Mouse (Mus musculus): ENCODE measurements around the gene Marc2. TPM values are rescaled to one million over a fixed set of nuclear protein-coding genes. Genes with fewer than 3 reads are reported as not detected.
A peak's percentile ranks its signal among the peaks of the same experiment; 100 is the strongest.

Marc2 gene
- polyA plus RNA-seq, 1 experiment from 2014 or later = 555 TPM

DNA sequence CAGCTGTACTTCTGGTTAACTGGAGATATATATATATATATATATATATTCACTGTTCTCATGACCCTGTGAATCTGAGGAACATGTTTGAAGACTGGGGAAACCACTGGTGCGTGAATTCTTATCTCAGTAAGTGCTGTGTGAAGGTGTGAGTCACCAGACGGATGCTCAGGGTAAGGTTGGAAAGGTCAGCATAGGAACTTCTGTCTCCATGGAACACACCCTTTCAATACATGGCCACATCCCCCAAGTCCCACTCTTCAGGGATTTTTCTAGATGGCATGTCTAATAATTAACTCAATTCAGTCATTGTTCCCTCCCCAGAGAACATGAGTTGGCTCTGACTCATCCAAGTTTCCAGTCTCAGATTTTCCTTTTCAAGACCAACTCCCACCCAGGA is 15.3 kb upstream of the Marc2 start:
- H3K4me3 ChIP-seq (ENCODE audit: low read depth, low read length) = no peak overlapping the region
- H3K9ac ChIP-seq (ENCODE audit: low read depth, low read length) = no peak overlapping the region
- H3K36me3 ChIP-seq (ENCODE audit: control insufficient read depth, insufficient read depth) = no peaks in the 10 kb centered on the region
- peak; percentile 71 for ATAC-seq
- H3K9me3 ChIP-seq (ENCODE audit: control insufficient read depth) = no peaks in the 10 kb centered on the region
- WGBS = 31% methylated on average over 2 of the region's 2 CpGs
- H3K27ac ChIP-seq (ENCODE audit: low read depth, low read length) = no peak overlapping the region
- H3K27me3 ChIP-seq (replicated peaks; ENCODE audit: control insufficient read depth, insufficient read depth, low read length) = no peaks in the 10 kb centered on the region
- H3K4me2 ChIP-seq (replicated peaks; ENCODE audit: low read depth) = no peak overlapping the region
- H3K4me1 ChIP-seq (replicated peaks; ENCODE audit: control insufficient read depth, insufficient read depth, low read length) = peaks cover 4% of the 10 kb centered on the region; the same call in 1 of the 2 replicates
- no peak for TF ChIP-seq CTCF (IDR thresholded peaks at IDR 0.05; ENCODE audit: low read depth)

DNA sequence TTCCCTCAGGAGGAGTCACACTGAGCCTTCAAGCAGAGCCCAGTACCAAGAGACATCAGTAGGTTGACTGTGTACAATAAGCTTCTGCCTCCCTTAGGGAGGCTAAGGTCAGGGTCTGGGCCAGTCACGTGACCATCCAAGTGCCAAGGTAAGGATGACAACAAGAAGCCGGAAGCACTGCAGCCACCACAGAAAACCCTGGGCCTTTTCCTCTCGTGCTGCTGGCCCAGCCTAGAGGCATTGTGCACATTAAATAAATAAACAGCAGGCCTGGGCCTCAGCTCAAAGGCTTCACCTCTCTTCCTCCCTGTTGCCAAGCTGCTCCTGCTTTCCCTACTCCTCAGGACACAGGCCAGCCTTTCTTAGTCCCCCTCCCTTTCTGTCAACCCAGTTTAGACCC is 14.0 kb upstream of the Marc2 start:
- no peak for ATAC-seq

DNA sequence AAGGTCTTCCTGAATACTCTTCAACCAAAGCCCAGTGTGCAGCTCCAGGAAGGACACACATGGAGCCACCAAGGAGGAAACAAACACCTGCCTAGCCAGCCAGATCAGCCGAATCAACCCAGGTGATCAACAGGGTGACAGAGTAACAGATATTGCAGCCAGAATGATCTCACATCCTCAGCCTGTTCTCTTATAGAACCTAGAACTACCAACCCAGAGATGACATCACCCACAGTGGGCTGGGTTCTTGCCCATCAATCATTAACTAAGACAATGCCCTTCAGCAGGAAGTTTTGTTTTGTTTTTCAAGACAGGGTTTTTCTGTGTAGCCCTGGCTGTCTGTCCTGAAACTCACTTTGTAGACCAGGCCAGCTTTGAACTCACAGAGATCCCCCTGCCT is 12.0 kb upstream of the Marc2 start:
- no peak for TF ChIP-seq CTCF (IDR thresholded peaks at IDR 0.05; ENCODE audit: low read depth)
- 48% methylated on average over 1 of the region's 1 CpGs for WGBS
- H3K36me3 ChIP-seq (ENCODE audit: control insufficient read depth, insufficient read depth) = no peaks in the 10 kb centered on the region
- no peak overlapping the region for H3K9ac ChIP-seq (ENCODE audit: low read depth, low read length)
- no peak overlapping the region for H3K4me3 ChIP-seq (ENCODE audit: low read depth, low read length)
- peak; percentile 79 for ATAC-seq
- peak overlapping the region; percentile 64 for H3K27ac ChIP-seq (ENCODE audit: low read depth, low read length)
- no peak overlapping the region for H3K4me2 ChIP-seq (replicated peaks; ENCODE audit: low read depth)
- no peaks in the 10 kb centered on the region for H3K9me3 ChIP-seq (ENCODE audit: control insufficient read depth)
- H3K27me3 ChIP-seq (replicated peaks; ENCODE audit: control insufficient read depth, insufficient read depth, low read length) = no peaks in the 10 kb centered on the region
- peaks cover 4% of the 10 kb centered on the region; the same call in 1 of the 2 replicates for H3K4me1 ChIP-seq (replicated peaks; ENCODE audit: control insufficient read depth, insufficient read depth, low read length)

More for the DNA sequence above, 14.0 kb upstream of the Marc2 start:
- Histone ChIP-seq H3K4me2 (replicated peaks; ENCODE audit: low read depth) (no peak overlapping the region), H3K9me3 (ENCODE audit: control insufficient read depth) (no peaks in the 10 kb centered on the region), H3K36me3 (ENCODE audit: control insufficient read depth, insufficient read depth) (no peaks in the 10 kb centered on the region), H3K4me1 (replicated peaks; ENCODE audit: control insufficient read depth, insufficient read depth, low read length) (peaks cover 4% of the 10 kb centered on the region; the same call in 1 of the 2 replicates), H3K4me3 (ENCODE audit: low read depth, low read length) (no peak overlapping the region), H3K9ac (ENCODE audit: low read depth, low read length) (no peak overlapping the region), H3K27ac (ENCODE audit: low read depth, low read length) (no peak overlapping the region), H3K27me3 (replicated peaks; ENCODE audit: control insufficient read depth, insufficient read depth, low read length) (no peaks in the 10 kb centered on the region)
- 35% methylated on average over 3 of the region's 3 CpGs for WGBS
- TF ChIP-seq CTCF (IDR thresholded peaks at IDR 0.05; ENCODE audit: low read depth) = no peak

DNA sequence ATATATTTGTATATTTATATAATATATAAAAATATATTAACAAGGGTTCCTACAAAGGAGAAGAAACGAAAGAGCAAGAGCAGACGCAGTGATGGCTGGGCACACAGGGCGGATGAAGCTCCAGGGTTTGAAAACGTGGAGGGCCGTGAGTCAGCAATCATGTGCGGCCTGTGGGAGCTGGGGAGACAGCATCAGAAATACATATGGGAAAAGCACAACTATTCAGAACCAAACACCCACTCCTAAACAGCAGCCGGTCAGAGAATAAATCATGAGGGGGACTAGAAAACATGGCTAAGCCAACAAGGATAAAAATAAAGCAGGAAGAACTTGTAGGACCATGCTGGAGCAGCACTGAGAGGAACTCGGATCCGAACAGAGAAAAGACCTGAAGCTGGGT is 11.0 kb upstream of the Marc2 start:
- 91% methylated on average over 9 of the region's 9 CpGs for WGBS
- H3K4me2 ChIP-seq (replicated peaks; ENCODE audit: low read depth) = no peak overlapping the region
- no peak overlapping the region for H3K4me3 ChIP-seq (ENCODE audit: low read depth, low read length)
- H3K36me3 ChIP-seq (ENCODE audit: control insufficient read depth, insufficient read depth) = no peaks in the 10 kb centered on the region
- no peaks in the 10 kb centered on the region for H3K9me3 ChIP-seq (ENCODE audit: control insufficient read depth)
- H3K27me3 ChIP-seq (replicated peaks; ENCODE audit: control insufficient read depth, insufficient read depth, low read length) = no peaks in the 10 kb centered on the region
- TF ChIP-seq CTCF (IDR thresholded peaks at IDR 0.05; ENCODE audit: low read depth) = no peak
- H3K9ac ChIP-seq (ENCODE audit: low read depth, low read length) = no peak overlapping the region
- peaks cover 4% of the 10 kb centered on the region; the same call in 1 of the 2 replicates for H3K4me1 ChIP-seq (replicated peaks; ENCODE audit: control insufficient read depth, insufficient read depth, low read length)
- no peak for ATAC-seq
- H3K27ac ChIP-seq (ENCODE audit: low read depth, low read length) = no peak overlapping the region

DNA sequence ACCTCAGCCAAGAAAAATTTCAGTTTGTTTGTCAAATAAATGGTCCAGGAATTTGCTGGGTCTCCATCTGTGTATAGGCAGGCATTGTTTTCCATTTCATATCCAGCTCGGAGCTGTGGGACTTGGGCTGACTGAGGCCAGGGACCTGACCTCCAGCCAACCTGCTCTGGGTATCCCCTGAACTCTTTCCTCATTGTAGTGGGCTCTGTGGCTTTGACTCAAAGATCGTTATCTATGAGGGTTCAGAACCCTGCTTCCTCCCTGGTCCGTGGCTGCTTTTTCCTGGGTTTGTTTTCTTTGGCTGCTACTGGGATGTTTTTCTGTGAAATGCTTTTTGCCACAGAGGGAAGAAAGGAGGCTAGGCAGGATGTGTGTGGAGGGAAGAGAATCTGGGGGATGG is 7.7 kb upstream of the Marc2 start:
- H3K4me1 ChIP-seq (replicated peaks; ENCODE audit: control insufficient read depth, insufficient read depth, low read length) = no peaks in the 10 kb centered on the region
- ATAC-seq = no peak
- H3K4me2 ChIP-seq (replicated peaks; ENCODE audit: low read depth) = no peak overlapping the region
- TF ChIP-seq CTCF (IDR thresholded peaks at IDR 0.05; ENCODE audit: low read depth) = no peak
- no peak overlapping the region for H3K4me3 ChIP-seq (ENCODE audit: low read depth, low read length)
- H3K9me3 ChIP-seq (ENCODE audit: control insufficient read depth) = no peaks in the 10 kb centered on the region
- H3K9ac ChIP-seq (ENCODE audit: low read depth, low read length) = no peak overlapping the region
- 56% methylated on average over 3 of the region's 3 CpGs for WGBS
- H3K36me3 ChIP-seq (ENCODE audit: control insufficient read depth, insufficient read depth) = no peaks in the 10 kb centered on the region
- H3K27ac ChIP-seq (ENCODE audit: low read depth, low read length) = peak overlapping the region; percentile 82; the same call in 1 of the 2 replicates
- H3K27me3 ChIP-seq (replicated peaks; ENCODE audit: control insufficient read depth, insufficient read depth, low read length) = no peaks in the 10 kb centered on the region

DNA sequence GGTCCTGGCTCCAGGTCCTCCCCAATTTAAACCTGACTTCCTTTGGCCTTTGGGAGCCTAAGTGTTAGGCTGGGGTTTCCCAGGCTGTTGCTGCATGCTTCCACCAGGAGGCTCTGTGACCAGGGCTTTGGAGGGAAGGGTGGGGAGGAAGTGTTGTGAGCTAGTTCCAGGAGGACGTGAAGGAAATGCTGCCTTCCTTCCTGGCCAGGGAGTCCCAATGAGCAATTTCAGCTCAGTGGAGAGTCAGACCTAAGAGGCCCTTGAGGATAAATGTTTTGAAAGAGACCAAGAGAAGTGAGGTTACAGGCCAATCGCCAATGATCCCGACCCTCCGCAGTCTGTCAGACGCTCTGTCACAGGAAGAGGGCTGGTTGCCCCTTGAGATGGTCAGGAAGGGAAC is 7.1 kb upstream of the Marc2 start:
- no peaks in the 10 kb centered on the region for H3K4me1 ChIP-seq (replicated peaks; ENCODE audit: control insufficient read depth, insufficient read depth, low read length)
- no peaks in the 10 kb centered on the region for H3K27me3 ChIP-seq (replicated peaks; ENCODE audit: control insufficient read depth, insufficient read depth, low read length)
- no peak overlapping the region for H3K9ac ChIP-seq (ENCODE audit: low read depth, low read length)
- H3K4me2 ChIP-seq (replicated peaks; ENCODE audit: low read depth) = peak overlapping the region; percentile 49
- H3K36me3 ChIP-seq (ENCODE audit: control insufficient read depth, insufficient read depth) = no peaks in the 10 kb centered on the region
- H3K27ac ChIP-seq (ENCODE audit: low read depth, low read length) = peak overlapping the region; percentile 82
- no peak overlapping the region for H3K4me3 ChIP-seq (ENCODE audit: low read depth, low read length)
- WGBS = 30% methylated on average over 5 of the region's 5 CpGs
- peak; percentile 95 for TF ChIP-seq CTCF (IDR thresholded peaks at IDR 0.05; ENCODE audit: low read depth)
- peak; percentile 39; the same call in 1 of the 2 replicates for ATAC-seq
- no peaks in the 10 kb centered on the region for H3K9me3 ChIP-seq (ENCODE audit: control insufficient read depth)

Measured in intestine, postnatal 0 days (tissue).